Mouse (Mus musculus) right cerebral cortex, adult 2 months (tissue): ENCODE measurements around the gene Atp7a.
"Not testable (repeated sequence)": the region's sequence is repeated elsewhere in the genome, so short reads cannot be mapped to it uniquely, and the experiment has no call there.

Experiments used
- DNase-seq, 2 experiments: peaks; one replicate each; pipeline ENCODE4 v3.0.0; 2021 to 2022; ENCODE audit warnings: low spot score in 2 of 2

Gene Atp7a

GRCm38 (mm10) chrX:106026418-106027342 lies at the start of gene Atp7a:
Gene Atp7a (plus strand): TSS chrX:106027276.
- DNase-seq: peak; percentile 85 to 88

- DNase-seq: no peak
Measured at GRCm38 (mm10) chrX:106001605-106002004, 25.5 kb upstream of the Atp7a start.

- DNase-seq: no peak
Measured at GRCm38 (mm10) chrX:106010762-106011161, 16.3 kb upstream of the Atp7a start.

GRCm38 (mm10) chrX:106011465-106012159 lies 15.5 kb upstream of the Atp7a start, which contains the start of gene Magt1:
Gene Magt1 (minus strand): TSS chrX:106011906.
- DNase-seq: peak; percentile 72 to 76

GRCm38 (mm10) chrX:106012559-106012958 lies 14.5 kb upstream of the Atp7a start:
- no peak for DNase-seq

- peak; percentile 30 to 53 for DNase-seq
Measured at GRCm38 (mm10) chrX:106013217-106013616, 13.9 kb upstream of the Atp7a start.

- not testable (repeated sequence) for DNase-seq
Measured at GRCm38 (mm10) chrX:106014741-106015377, 12.2 kb upstream of the Atp7a start.

GRCm38 (mm10) chrX:106015571-106016322 lies 11.3 kb upstream of the Atp7a start, which contains the start of gene Cox7b:
Gene Cox7b (plus strand): TSS chrX:106015700.
- peak; percentile 75 to 79 for DNase-seq

- DNase-seq: no peak
Measured at GRCm38 (mm10) chrX:106017102-106017501, 10.0 kb upstream of the Atp7a start.

- DNase-seq: no peak
Measured at GRCm38 (mm10) chrX:106017516-106017915, 9.6 kb upstream of the Atp7a start.

- no peak for DNase-seq
Measured at GRCm38 (mm10) chrX:106027343-106027674, 233 bp downstream of the Atp7a start.

GRCm38 (mm10) chrX:106030176-106030575 lies 3.1 kb downstream of the Atp7a start:
- DNase-seq: no peak

- DNase-seq: no peak
Measured at GRCm38 (mm10) chrX:106031124-106031523, 4.0 kb downstream of the Atp7a start.

- DNase-seq: no peak
Measured at GRCm38 (mm10) chrX:106035727-106036126, 8.7 kb downstream of the Atp7a start.

GRCm38 (mm10) chrX:106037185-106037752 lies 10.2 kb downstream of the Atp7a start:
- no peak for DNase-seq

GRCm38 (mm10) chrX:106043863-106044617 lies 17.0 kb downstream of the Atp7a start:
- no peak for DNase-seq

GRCm38 (mm10) chrX:106045455-106045854 lies 18.4 kb downstream of the Atp7a start:
- DNase-seq: no peak

- no peak for DNase-seq
Measured at GRCm38 (mm10) chrX:106045928-106046327, 18.9 kb downstream of the Atp7a start.

- no peak for DNase-seq
Measured at GRCm38 (mm10) chrX:106048191-106048590, 21.1 kb downstream of the Atp7a start.

- DNase-seq: not testable (repeated sequence)
Measured at GRCm38 (mm10) chrX:106077858-106078257, 50.8 kb downstream of the Atp7a start.
